Mouse (Mus musculus) monocyte, adult 2 months (primary cell): ENCODE measurements around the gene Wdr24.
A peak's percentile ranks its signal among the peaks of the same experiment; 100 is the strongest.
"Not testable (repeated sequence)": the region's sequence is repeated elsewhere in the genome, so short reads cannot be mapped to it uniquely, and the experiment has no call there.

Experiments used
- DNase-seq, 2 experiments: peaks; one replicate each; pipeline ENCODE4 v3.0.0; 2022; ENCODE audit warnings: low spot score in 2 of 2, low read depth in 1 of 2

Wdr24 gene

GRCm38 (mm10) chr17:25844396-25844901, 21.0 kb downstream of the Wdr24 start, which contains the start of gene Rhot2:
Gene Rhot2, minus strand, starts transcription at chr17:25844851.
- peak; percentile 74 to 84 for DNase-seq

GRCm38 (mm10) chr17:25860229-25860628, 36.8 kb downstream of the Wdr24 start:
- no peak for DNase-seq

- DNase-seq: peak; percentile 69 to 81
These were observed 37.6 kb downstream of the Wdr24 start, which contains the start of gene Wdr90 for GRCm38 (mm10) chr17:25860832-25861703. Gene Wdr90, minus strand, starts transcription at chr17:25861501.

GRCm38 (mm10) chr17:25861704-25862612, 38.5 kb downstream of the Wdr24 start:
- no peak for DNase-seq

- no peak for DNase-seq
These were observed 40.3 kb downstream of the Wdr24 start for GRCm38 (mm10) chr17:25863681-25864080.

- DNase-seq: no peak
These were observed 40.9 kb downstream of the Wdr24 start for GRCm38 (mm10) chr17:25864311-25864710.

- no peak for DNase-seq
These were observed 41.9 kb downstream of the Wdr24 start for GRCm38 (mm10) chr17:25865288-25865687.

GRCm38 (mm10) chr17:25866172-25866571, 42.7 kb downstream of the Wdr24 start:
- DNase-seq: no peak

- DNase-seq: no peak
These were observed 44.0 kb downstream of the Wdr24 start for GRCm38 (mm10) chr17:25867509-25867835.

- no peak for DNase-seq
These were observed 44.6 kb downstream of the Wdr24 start for GRCm38 (mm10) chr17:25867836-25868600.

GRCm38 (mm10) chr17:25868601-25869191, 45.3 kb downstream of the Wdr24 start, which contains the start of gene Mcrip2:
Gene Mcrip2, minus strand, starts transcription at chr17:25868764.
- peak in 1 of 2 experiments; percentile 31 for DNase-seq

- no peak for DNase-seq
These were observed 46.1 kb downstream of the Wdr24 start for GRCm38 (mm10) chr17:25869498-25869897.

GRCm38 (mm10) chr17:25869954-25870353, 46.5 kb downstream of the Wdr24 start:
- DNase-seq: no peak

GRCm38 (mm10) chr17:25871566-25871965, 48.1 kb downstream of the Wdr24 start:
- not testable (repeated sequence) for DNase-seq

GRCm38 (mm10) chr17:25872676-25873075, 49.2 kb downstream of the Wdr24 start:
- DNase-seq: no peak

GRCm38 (mm10) chr17:25873405-25874147, 50.1 kb downstream of the Wdr24 start:
- DNase-seq: no peak

GRCm38 (mm10) chr17:25874148-25874720, 50.8 kb downstream of the Wdr24 start:
- no peak for DNase-seq

GRCm38 (mm10) chr17:25874721-25875170, 51.3 kb downstream of the Wdr24 start, which contains the start of gene Mettl26:
Gene Mettl26, plus strand, starts transcription at chr17:25875074.
- peak; percentile 79 to 92 for DNase-seq
